Mouse (Mus musculus) small intestine, adult 2 months (tissue): ENCODE results near the gene Gm3149.
"Not testable (repeated sequence)": the region's sequence is repeated elsewhere in the genome, so short reads cannot be mapped to it uniquely, and the experiment has no call there.

Experiments used
- CTCF ChIP-seq: fragments of 200-500 bp; IDR thresholded peaks from 2 replicates; pipeline ENCODE4 v1.5.1; 2012; ENCODE audit warnings: low read depth, mild to moderate bottlenecking, control low read depth, inconsistent platforms, low read length, moderate library complexity, mixed read lengths; ENCODE audit not compliant: insufficient replicate concordance, insufficient read length; ENCODE audit errors: extremely low read depth
- POLR2A ChIP-seq: fragments of 200-500 bp; IDR thresholded peaks from 2 replicates; pipeline ENCODE4 v1.6.1; 2012; ENCODE audit warnings: low read depth, mild to moderate bottlenecking, control low read depth, inconsistent platforms, low read length, moderate library complexity

GRCm38 (mm10) chr14:4269238-4269950 lies 47.7 kb upstream of the Gm3149 start:
- not testable (repeated sequence) for TF ChIP-seq CTCF, POLR2A
